Mouse (Mus musculus) thymus, adult 2 months (tissue): ENCODE measurements at regions not wholly inside any gene's neighbourhood (a gene's known extent, or its start where the extent isn't known, plus 50 kb on each side); places are given as distances from the start of the nearest gene placed in this dataset.

ENCODE experiments used
- DNase-seq: peaks from one replicate; pipeline ENCODE4 v3.0.0; 2021
- H3K27ac ChIP-seq: fragments of 200-500 bp; 2 replicates; pipeline ENCODE4 v1.5.1; 2012; ENCODE audit warnings: low read length, control low read depth; ENCODE audit not compliant: control insufficient read depth, insufficient read depth
- H3K27me3 ChIP-seq: fragments of 200-500 bp; 2 replicates; pipeline ENCODE4 v1.6.1; 2012; ENCODE audit warnings: mild to moderate bottlenecking, low read length, moderate library complexity, mixed read lengths; ENCODE audit not compliant: control insufficient read depth, insufficient read depth
- H3K36me3 ChIP-seq: fragments of 200-500 bp; 2 replicates; pipeline ENCODE4 v1.6.1; 2012; ENCODE audit warnings: mild to moderate bottlenecking, low read length, moderate library complexity; ENCODE audit not compliant: control insufficient read depth, insufficient read depth
- H3K4me1 ChIP-seq: fragments of 200-500 bp; replicated peaks from 2 replicates; pipeline ENCODE4 v1.6.1; 2012; ENCODE audit warnings: low read length; ENCODE audit not compliant: control insufficient read depth, insufficient read depth
- H3K4me3 ChIP-seq: fragments of 200-500 bp; 2 replicates; pipeline ENCODE4 v1.5.1; 2012; ENCODE audit warnings: mild to moderate bottlenecking, low read length, control low read depth, moderate library complexity; ENCODE audit not compliant: control insufficient read depth, insufficient read depth
- CTCF ChIP-seq: fragments of 200-500 bp; IDR thresholded peaks from 2 replicates; pipeline ENCODE4 v1.5.1; 2012; ENCODE audit warnings: mild to moderate bottlenecking, control low read depth, low read length, moderate library complexity, borderline replicate concordance; ENCODE audit not compliant: control insufficient read depth, poor library complexity, insufficient read depth; ENCODE audit errors: extremely low read depth
- POLR2A ChIP-seq: fragments of 200-500 bp; IDR thresholded peaks from 2 replicates; pipeline ENCODE4 v1.6.1; 2012; ENCODE audit warnings: mild to moderate bottlenecking, low read length, control low read depth, moderate library complexity; ENCODE audit not compliant: control insufficient read depth, poor library complexity, insufficient read depth; ENCODE audit errors: extremely low read depth
- WGBS: fragments of 180-500 bp; shearing (Covaris S2); methylation state at CpG from one replicate; pipeline ENCODE4 v1.1.7; 2018; 5-methylcytosine and 5-hydroxymethylcytosine counted together

DNA sequence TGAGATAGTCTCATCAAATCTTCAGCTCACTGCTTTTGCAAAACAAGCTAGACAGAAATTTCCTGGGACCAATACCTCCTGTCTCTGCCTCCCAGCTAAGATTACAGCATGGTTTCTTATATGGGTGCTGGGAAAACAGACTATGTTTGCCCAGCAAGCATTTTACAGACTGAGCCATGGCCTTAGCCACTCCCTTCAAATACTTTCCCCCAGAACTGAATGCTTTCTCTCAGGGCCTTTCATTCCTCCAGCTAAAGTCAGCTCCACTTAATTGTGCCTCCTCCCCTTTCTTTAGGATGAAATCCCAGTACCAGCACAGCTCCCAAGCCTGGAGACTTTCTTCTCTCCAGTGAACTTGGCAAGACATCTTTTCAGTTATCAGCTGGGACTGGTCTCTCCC, 232.1 kb downstream of the Tmsb4x start:
- no peak overlapping the region for H3K4me3 ChIP-seq
- H3K36me3 ChIP-seq, result no peaks in the 10 kb centered on the region
- no peak overlapping the region for H3K27ac ChIP-seq
- DNase-seq, result no peak
- TF ChIP-seq CTCF (no peak), POLR2A (no peak)
- 0 out of 2 replicates have a peak, but pooled peaks cover 3% of the 10 kb centered on the region for H3K4me1 ChIP-seq
- no peaks in the 10 kb centered on the region for H3K27me3 ChIP-seq

- TF ChIP-seq CTCF, result no peak
- TF ChIP-seq POLR2A, result no peak
- Histone ChIP-seq H3K4me1 (no peaks in the 10 kb centered on the region), H3K27ac (no peak overlapping the region), H3K36me3 (no peaks in the 10 kb centered on the region), H3K27me3 (no peaks in the 10 kb centered on the region), H3K4me3 (no peak overlapping the region)
- WGBS, result 95% methylated on average over 1 of the region's 1 CpGs
- no peak for DNase-seq
Measured at GRCm38 (mm10) chrX:166971721-166972120, 237.4 kb downstream of the Tmsb4x start.

- H3K27ac ChIP-seq, result no peak overlapping the region
- TF ChIP-seq POLR2A, result no peak
- no peak for TF ChIP-seq CTCF
- no peak overlapping the region for H3K4me3 ChIP-seq
- no peaks in the 10 kb centered on the region for H3K36me3 ChIP-seq
- H3K4me1 ChIP-seq, result no peaks in the 10 kb centered on the region
- DNase-seq, result no peak
- no peaks in the 10 kb centered on the region for H3K27me3 ChIP-seq
- WGBS, result 92% methylated on average over 7 of the region's 7 CpGs
Measured at GRCm38 (mm10) chrX:166964656-166965582, 244.2 kb downstream of the Tmsb4x start.

DNA sequence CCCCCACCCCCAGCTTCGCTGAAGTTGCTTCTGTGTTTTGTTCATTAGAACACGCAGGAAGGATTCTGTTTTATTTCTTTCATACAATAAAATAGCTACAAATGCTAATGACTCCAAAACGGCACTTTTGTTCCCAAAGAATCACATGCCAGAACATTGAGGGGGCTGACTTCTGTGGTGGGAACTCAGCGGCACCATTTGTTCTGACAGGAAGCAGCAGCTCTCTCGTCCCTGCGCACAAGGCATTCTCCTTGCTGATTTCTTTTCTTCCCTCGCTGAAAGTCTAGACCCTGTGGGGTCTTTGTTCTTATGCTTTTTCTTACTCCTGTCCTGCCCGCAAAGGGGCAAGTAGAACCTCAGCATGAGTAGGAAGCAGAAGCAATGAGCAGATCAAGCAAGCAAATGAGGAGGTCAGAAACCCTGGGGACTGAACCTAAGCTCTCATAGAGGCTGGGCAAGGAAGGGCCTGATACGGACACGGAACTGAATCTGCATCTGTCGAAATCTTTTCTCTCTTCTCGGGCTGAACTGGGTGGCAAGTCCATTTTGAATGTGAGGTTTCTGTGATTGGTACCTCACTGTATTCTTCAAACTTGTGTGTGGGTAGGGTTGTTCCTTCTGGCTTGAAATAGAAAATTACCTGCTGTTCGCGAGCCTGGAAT, 256.5 kb downstream of the Tmsb4x start:
- 23% methylated on average over 14 of the region's 14 CpGs for WGBS
- TF ChIP-seq POLR2A (no peak), CTCF (no peak)
- H3K36me3 ChIP-seq, result no peaks in the 10 kb centered on the region
- H3K4me1 ChIP-seq, result no peaks in the 10 kb centered on the region; the same call in 1 of the 2 replicates
- H3K27ac ChIP-seq, result no peak overlapping the region
- no peak overlapping the region for H3K4me3 ChIP-seq
- DNase-seq, result peak; percentile 3
- H3K27me3 ChIP-seq, result no peaks in the 10 kb centered on the region

GRCm38 (mm10) chrX:166951011-166951410, 258.1 kb downstream of the Tmsb4x start:
- Histone ChIP-seq H3K27me3 (no peaks in the 10 kb centered on the region), H3K27ac (no peak overlapping the region), H3K4me3 (no peak overlapping the region), H3K4me1 (no peaks in the 10 kb centered on the region; the same call in 1 of the 2 replicates), H3K36me3 (no peaks in the 10 kb centered on the region)
- 97% methylated on average over 6 of the region's 6 CpGs for WGBS
- DNase-seq, result no peak
- TF ChIP-seq CTCF (no peak), POLR2A (no peak)

DNA sequence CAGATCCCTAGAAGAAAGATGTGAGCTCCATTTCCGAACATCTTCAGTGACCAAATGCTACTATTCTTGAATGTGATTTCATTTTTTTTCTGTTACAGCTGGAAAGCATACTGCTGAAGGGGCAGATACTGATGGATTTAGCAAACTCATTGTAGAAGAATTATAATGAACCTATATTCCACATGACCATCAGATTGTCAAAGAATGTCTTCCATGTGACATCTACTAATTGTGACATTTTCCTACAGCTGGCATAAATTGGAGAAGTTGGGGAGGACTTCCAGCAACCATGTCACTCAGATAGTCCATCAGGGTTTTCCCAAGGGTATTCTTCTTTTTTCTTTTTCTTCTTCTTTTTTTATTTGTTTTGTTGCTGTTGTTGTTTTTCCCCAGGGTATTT, 263.2 kb downstream of the Tmsb4x start:
- no peak for DNase-seq
- 85% methylated on average over 1 of the region's 1 CpGs for WGBS
- Histone ChIP-seq H3K36me3 (no peaks in the 10 kb centered on the region), H3K27ac (no peak overlapping the region), H3K27me3 (no peaks in the 10 kb centered on the region), H3K4me1 (no peaks in the 10 kb centered on the region), H3K4me3 (no peak overlapping the region)
- TF ChIP-seq CTCF (no peak), POLR2A (no peak)
